Comparison of ENCODE assay signal across 18 mouse cellular contexts in the genomic region with DNA sequence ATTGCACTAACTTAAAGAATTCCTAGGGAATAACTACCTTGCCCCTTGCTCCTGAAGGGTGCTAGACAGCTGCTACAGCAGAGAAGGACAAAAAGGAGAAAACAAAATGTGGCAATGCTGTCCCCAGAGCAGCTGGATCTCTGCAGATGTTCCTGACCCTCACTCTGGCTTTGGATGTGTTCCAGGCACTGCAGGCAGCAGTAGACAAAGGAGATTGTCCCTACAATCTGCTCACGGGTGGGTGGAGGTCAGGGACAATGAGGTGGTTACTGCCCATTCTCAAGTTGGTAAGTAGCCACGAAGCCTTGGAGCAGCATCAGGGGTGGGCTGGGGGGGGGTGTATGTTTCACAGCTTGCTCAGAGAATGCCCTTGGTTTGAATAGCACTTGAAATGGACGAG. TPM values are rescaled to one million over a fixed set of nuclear protein-coding genes. Genes with fewer than 3 reads are reported as not detected.
A peak's percentile ranks its signal among the peaks of the same experiment; 100 is the strongest.
DNase-seq lines count a peak whose midpoint lies in the region; ATAC-seq and TF ChIP-seq lines count a peak whose summit lies in the region.
"Had no signal": no experiment of that assay in that cellular context is flagged by ENCODE, and none has a peak within 500 bp of the region (broad histone marks: within the 10 kb centered on the region; RNA-seq: fewer than 3 reads in every experiment).

No protein-coding gene starts in this region.

- no peaks in the 10 kb centered on the region for H3K27me3 ChIP-seq in lung, embryonic 16.5 days (ENCODE audit: control insufficient read depth, insufficient read depth, low read depth, low read length)
- H3K27me3 ChIP-seq: embryonic facial prominence, embryonic 13.5 days; liver, embryonic 15.5 days; megakaryocyte, embryonic 14.5 days had no signal

- peak; percentile 71 for ATAC-seq in lung, embryonic 16.5 days (ENCODE audit: low read depth)
- ATAC-seq: CD4-positive, CD25-positive, alpha-beta regulatory T cell, adult 4 months had no signal

- H3K4me2 ChIP-seq in lung, embryonic 16.5 days (ENCODE audit: low read depth, low read length), result no peak overlapping the region
- H3K4me2 ChIP-seq: embryonic facial prominence, embryonic 13.5 days; liver, embryonic 15.5 days had no signal

- TF ChIP-seq POLR2A in brain, embryonic 14.5 days (IDR thresholded peaks at IDR 0.05; ENCODE audit: borderline replicate concordance, extremely low read depth, insufficient read depth, insufficient read length, poor library complexity, severe bottlenecking), result no peak

- H3K4me1 ChIP-seq in lung, embryonic 16.5 days (replicated peaks; ENCODE audit: control insufficient read depth, insufficient read depth, low read length), result peaks cover 9% of the 10 kb centered on the region
- H3K4me1 ChIP-seq: liver, embryonic 15.5 days; megakaryocyte, embryonic 14.5 days had no signal

- intact Hi-C loops in gastrocnemius, postnatal 14 days (cut with DNase I; ENCODE audit: low total_unique reads), result no loop called here
- intact Hi-C loops in gastrocnemius, postnatal 36 days (cut with DNase I), result no loop called here

- no peaks in the 10 kb centered on the region for H3K36me3 ChIP-seq in lung, embryonic 16.5 days (ENCODE audit: control insufficient read depth, insufficient read depth, low read length)
- H3K36me3 ChIP-seq: G1E; liver, embryonic 15.5 days had no signal

- H3K27ac ChIP-seq in lung, embryonic 16.5 days (ENCODE audit: low read length), result no peak overlapping the region
- H3K27ac ChIP-seq: embryonic facial prominence, embryonic 13.5 days; liver, embryonic 15.5 days had no signal

- WGBS in lung, embryonic 16.5 days, result 37% methylated on average over 3 of the region's 3 CpGs

- H3K4me3 ChIP-seq in lung, embryonic 16.5 days (ENCODE audit: low read length), result no peak overlapping the region
- H3K4me3 ChIP-seq: embryonic facial prominence, embryonic 13.5 days; liver, embryonic 15.5 days; megakaryocyte, embryonic 14.5 days had no signal

- no peak overlapping the region for H3K9ac ChIP-seq in lung, embryonic 16.5 days (ENCODE audit: low read length)
- H3K9ac ChIP-seq: embryonic facial prominence, embryonic 13.5 days; liver, embryonic 15.5 days had no signal

- DNase-seq in adrenal gland, adult 2 months, result peak; percentile 32
- DNase-seq in adrenal gland, postnatal 36 days, result no peak
- DNase-seq in gastrocnemius, postnatal 14 days, result peak; percentile 20
- DNase-seq in gastrocnemius, postnatal 36 days, result no peak
- no peak for DNase-seq in lung, postnatal 36 days
- DNase-seq in brain, embryonic 14.5 days (ENCODE audit: low read depth), result peak; percentile 38
- DNase-seq in MN1 (ENCODE audit: low spot score), result no peak
- DNase-seq: cerebellum, adult 2 months; gastrocnemius, postnatal 10 days; kidney, adult 2 months; thymus, postnatal 36 days had no signal

- no peaks in the 10 kb centered on the region for H3K9me3 ChIP-seq in lung, embryonic 16.5 days (ENCODE audit: control insufficient read depth, low read length)
- H3K9me3 ChIP-seq: embryonic facial prominence, embryonic 13.5 days; liver, embryonic 15.5 days; megakaryocyte, embryonic 14.5 days had no signal

- no peak for TF ChIP-seq CTCF in brain, embryonic 14.5 days (IDR thresholded peaks at IDR 0.05; ENCODE audit: borderline replicate concordance, extremely low read depth, insufficient read depth, insufficient read length)

RNA-seq across cellular contexts. Expression of gene Tnc, which starts 43.1 kb away (rescaled TPM):
- total RNA-seq in adrenal gland, adult 2 months (2021), result 1 to 10 TPM; 4.7 to 4.9 TPM
- 2.6 and 4.2 TPM in 2 replicates for polyA plus RNA-seq in adrenal gland, adult 2 months (2012; rRNA removed)
- total RNA-seq in adrenal gland, postnatal 36 days (2021), result 1 to 10 TPM; 2.7 to 3.5 TPM
- 10 to 100 TPM; 16.2 to 21.0 TPM for total RNA-seq in gastrocnemius, postnatal 14 days (2021)
- 1 to 10 TPM; 4.3 to 4.8 TPM for total RNA-seq in gastrocnemius, postnatal 36 days (2021)
- 41.8 and 45.2 TPM in 2 replicates for polyA plus RNA-seq in lung, embryonic 16.5 days (2015; fragmentation: Nextera tagmentation; extraction: Ambion mirVana)
- 36.9 and 77.4 TPM in 2 replicates for polyA plus RNA-seq in brain, embryonic 14.5 days (2012; rRNA removed)
- total RNA-seq: neutrophil, adult 5-6 weeks had no signal
- polyA plus RNA-seq: G1E had no signal

Comparison
In these comparisons a context has a peak if more than half of its experiments do, and no peak if none do; other contexts are left out.
1. DNase-seq: peak in adrenal gland, adult 2 months (single experiment), gastrocnemius, postnatal 14 days (single experiment) and brain, embryonic 14.5 days (single experiment); none in adrenal gland, postnatal 36 days (0 of 2), gastrocnemius, postnatal 36 days (0 of 2), lung, postnatal 36 days (single experiment) and MN1 (single experiment).